Mouse (Mus musculus) cerebellum, adult 2 months (tissue): ENCODE measurements around the gene Gcnt2.

Experiments used
- CTCF ChIP-seq: fragments of 200-500 bp; IDR thresholded peaks from 2 replicates; pipeline ENCODE4 v1.5.1; 2011; ENCODE audit warnings: low read depth, mild to moderate bottlenecking, control low read depth, low read length, moderate library complexity, borderline replicate concordance; ENCODE audit not compliant: insufficient read depth
- POLR2A ChIP-seq: fragments of 200-500 bp; IDR thresholded peaks from 2 replicates; pipeline ENCODE4 v1.6.1; 2011; ENCODE audit warnings: low read length, control low read depth, borderline replicate concordance; ENCODE audit not compliant: insufficient read depth

- no peak for TF ChIP-seq CTCF
- TF ChIP-seq POLR2A = no peak
These were observed 11.7 kb upstream of the Gcnt2 start for GRCm38 (mm10) chr13:40847898-40848297.
